Mouse (Mus musculus) forebrain, embryonic 15.5 days (tissue): Measurements from ENCODE around the gene Rag2. TPM values are rescaled to one million over a fixed set of nuclear protein-coding genes. Genes with fewer than 3 reads are reported as not detected.

Experiments used
- ATAC-seq: fragments of 200-750 bp; cut with Nextera tagmentation; replicated peaks from 2 replicates; pipeline ENCODE4 v1.8.0; 2017; ENCODE audit warnings: mild to moderate bottlenecking, moderate TSS enrichment, moderate library complexity
- H3K27ac ChIP-seq: fragments of 300-500 bp; sonication (generic); replicated peaks from 2 replicates; pipeline ENCODE4 v1.5.1; 2015; ENCODE audit warnings: mild to moderate bottlenecking, inconsistent platforms
- H3K27me3 ChIP-seq: fragments of 300-500 bp; sonication (generic); 2 replicates; pipeline ENCODE4 v1.6.1; 2015; ENCODE audit warnings: inconsistent platforms
- H3K36me3 ChIP-seq: fragments of 300-500 bp; sonication (generic); 2 replicates; pipeline ENCODE4 v1.6.1; 2015; ENCODE audit warnings: mild to moderate bottlenecking, inconsistent platforms
- H3K4me1 ChIP-seq: fragments of 300-500 bp; sonication (generic); 2 replicates; pipeline ENCODE4 v1.6.1; 2015; ENCODE audit warnings: inconsistent platforms
- H3K4me2 ChIP-seq: fragments of 300-500 bp; sonication (generic); replicated peaks from 2 replicates; pipeline ENCODE4 v1.6.1; 2015; ENCODE audit warnings: mild to moderate bottlenecking, inconsistent platforms
- H3K4me3 ChIP-seq: fragments of 300-500 bp; sonication (generic); 2 replicates; pipeline ENCODE4 v1.5.1; 2015; ENCODE audit warnings: mild to moderate bottlenecking, inconsistent platforms
- H3K9ac ChIP-seq: fragments of 300-500 bp; sonication (generic); replicated peaks from 2 replicates; pipeline ENCODE4 v1.6.1; 2015; ENCODE audit warnings: mild to moderate bottlenecking, inconsistent platforms
- H3K9me3 ChIP-seq: fragments of 300-500 bp; sonication (generic); 2 replicates; pipeline ENCODE4 v1.6.1; 2016; ENCODE audit warnings: inconsistent platforms
- WGBS: fragments of 180-500 bp; shearing (Covaris S2); methylation state at CpG from one replicate; pipeline ENCODE4 v1.1.7; 2015; ENCODE audit warnings: mixed read lengths; 5-methylcytosine and 5-hydroxymethylcytosine counted together
- polyA plus RNA-seq: library from polyadenylated mRNA; unstranded; fragments of >200 nt; fragmentation: Nextera tagmentation; extraction: Ambion mirVana; gene quantifications from 2 replicates; pipeline ENCODE4 v1.2.1, GENCODE M21; 2015

Rag2 gene
- polyA plus RNA-seq, 1 experiment from 2014 or later, result not detected

GRCm38 (mm10) chr2:101638979-101639839 is 14.7 kb downstream of the Rag2 start:
- no peaks in the 10 kb centered on the region for H3K36me3 ChIP-seq
- H3K4me2 ChIP-seq, result no peak overlapping the region
- no peaks in the 10 kb centered on the region for H3K27me3 ChIP-seq
- H3K4me1 ChIP-seq, result 0 out of 2 replicates have a peak, but pooled peaks cover 6% of the 10 kb centered on the region
- WGBS, result 61% methylated on average over 7 of the region's 7 CpGs
- H3K4me3 ChIP-seq, result no peak overlapping the region
- H3K9ac ChIP-seq, result no peak overlapping the region
- peak; percentile 53; the same call in 1 of the 2 replicates for ATAC-seq
- no peaks in the 10 kb centered on the region for H3K9me3 ChIP-seq
- no peak overlapping the region for H3K27ac ChIP-seq

- Histone ChIP-seq H3K4me1 (0 out of 2 replicates have a peak, but pooled peaks cover 6% of the 10 kb centered on the region), H3K27ac (no peak overlapping the region)
These were observed 15.4 kb downstream of the Rag2 start for GRCm38 (mm10) chr2:101639840-101640350.

GRCm38 (mm10) chr2:101645841-101646240 is 21.3 kb downstream of the Rag2 start:
- Histone ChIP-seq H3K27me3 (no peaks in the 10 kb centered on the region), H3K4me1 (0 out of 2 replicates have a peak, but pooled peaks cover 3% of the 10 kb centered on the region), H3K9me3 (no peaks in the 10 kb centered on the region), H3K9ac (no peak overlapping the region), H3K4me3 (no peak overlapping the region), H3K4me2 (no peak overlapping the region), H3K27ac (no peak overlapping the region), H3K36me3 (no peaks in the 10 kb centered on the region)
- ATAC-seq, result no peak
- 89% methylated on average over 1 of the region's 1 CpGs for WGBS

More at GRCm38 (mm10) chr2:101639840-101640350, 15.4 kb downstream of the Rag2 start:
- peak; percentile 70; the same call in 1 of the 2 replicates for ATAC-seq
- Histone ChIP-seq H3K9me3 (no peaks in the 10 kb centered on the region), H3K4me3 (no peak overlapping the region), H3K27me3 (no peaks in the 10 kb centered on the region), H3K4me2 (no peak overlapping the region), H3K36me3 (no peaks in the 10 kb centered on the region), H3K9ac (no peak overlapping the region)
- WGBS, result 55% methylated on average over 3 of the region's 3 CpGs

GRCm38 (mm10) chr2:101648361-101648760 is 23.8 kb downstream of the Rag2 start:
- no peak overlapping the region for H3K9ac ChIP-seq
- H3K9me3 ChIP-seq, result no peaks in the 10 kb centered on the region
- no peaks in the 10 kb centered on the region for H3K36me3 ChIP-seq
- no peak overlapping the region for H3K4me3 ChIP-seq
- H3K27ac ChIP-seq, result no peak overlapping the region
- H3K4me1 ChIP-seq, result peaks cover 12% of the 10 kb centered on the region; the same call in 1 of the 2 replicates
- 64% methylated on average over 2 of the region's 2 CpGs for WGBS
- ATAC-seq, result no peak
- H3K27me3 ChIP-seq, result no peaks in the 10 kb centered on the region
- H3K4me2 ChIP-seq, result no peak overlapping the region

- H3K4me2 ChIP-seq, result no peak within 1 kb of the TSS
- H3K9ac ChIP-seq, result no peak within 1 kb of the TSS
- H3K36me3 ChIP-seq, result no peaks in the 10 kb centered on the region
- H3K4me3 ChIP-seq, result no peak within 1 kb of the TSS
- H3K9me3 ChIP-seq, result no peaks in the 10 kb centered on the region
- no peak within 1 kb of the TSS for H3K27ac ChIP-seq
- H3K4me1 ChIP-seq, result peaks cover 12% of the 10 kb centered on the region; the same call in 1 of the 2 replicates
- ATAC-seq, result no peak
- 38% methylated on average over 8 of the region's 8 CpGs for WGBS
- H3K27me3 ChIP-seq, result no peaks in the 10 kb centered on the region
These were observed 24.7 kb downstream of the Rag2 start, which contains the start of the genes Rag1 and B230118H07Rik for GRCm38 (mm10) chr2:101649114-101649671. Rag1 (minus strand) TSS chr2:101649501. B230118H07Rik (minus strand) TSS chr2:101649532.

- no peaks in the 10 kb centered on the region for H3K9me3 ChIP-seq
- H3K9ac ChIP-seq, result no peak overlapping the region
- H3K4me3 ChIP-seq, result no peak overlapping the region
- ATAC-seq, result no peak
- no peaks in the 10 kb centered on the region for H3K27me3 ChIP-seq
- no peak overlapping the region for H3K27ac ChIP-seq
- WGBS, result 76% methylated on average over 1 of the region's 1 CpGs
- H3K36me3 ChIP-seq, result no peaks in the 10 kb centered on the region
- peaks cover 12% of the 10 kb centered on the region; the same call in 1 of the 2 replicates for H3K4me1 ChIP-seq
- no peak overlapping the region for H3K4me2 ChIP-seq
These were observed 25.9 kb downstream of the Rag2 start for GRCm38 (mm10) chr2:101650446-101650845.

- H3K9ac ChIP-seq, result peak overlapping the region; percentile 24
- H3K4me3 ChIP-seq, result peak overlapping the region; percentile 33
- ATAC-seq, result peak; percentile 82
- H3K9me3 ChIP-seq, result no peaks in the 10 kb centered on the region
- H3K4me1 ChIP-seq, result peaks cover 12% of the 10 kb centered on the region; the same call in 1 of the 2 replicates
- peak overlapping the region; percentile 59 for H3K4me2 ChIP-seq
- H3K27ac ChIP-seq, result no peak overlapping the region
- no peaks in the 10 kb centered on the region for H3K36me3 ChIP-seq
- 29% methylated on average over 14 of the region's 14 CpGs for WGBS
- no peaks in the 10 kb centered on the region for H3K27me3 ChIP-seq
These were observed 27.8 kb downstream of the Rag2 start for GRCm38 (mm10) chr2:101652204-101652920.

- H3K9ac ChIP-seq, result peak overlapping the region; percentile 24
- peak; percentile 88 for ATAC-seq
- peaks cover 12% of the 10 kb centered on the region; the same call in 1 of the 2 replicates for H3K4me1 ChIP-seq
- WGBS, result 17% methylated on average over 14 of the region's 14 CpGs
- H3K27me3 ChIP-seq, result no peaks in the 10 kb centered on the region
- no peak overlapping the region for H3K27ac ChIP-seq
- peak overlapping the region; percentile 33 for H3K4me3 ChIP-seq
- peak overlapping the region; percentile 59 for H3K4me2 ChIP-seq
- H3K9me3 ChIP-seq, result no peaks in the 10 kb centered on the region
- H3K36me3 ChIP-seq, result no peaks in the 10 kb centered on the region
These were observed 28.5 kb downstream of the Rag2 start for GRCm38 (mm10) chr2:101652921-101653597.

GRCm38 (mm10) chr2:101660536-101660935 is 36.0 kb downstream of the Rag2 start:
- ATAC-seq, result no peak
- H3K4me2 ChIP-seq, result no peak overlapping the region
- H3K9me3 ChIP-seq, result no peaks in the 10 kb centered on the region
- H3K4me3 ChIP-seq, result no peak overlapping the region
- H3K36me3 ChIP-seq, result no peaks in the 10 kb centered on the region
- no peaks in the 10 kb centered on the region for H3K27me3 ChIP-seq
- 83% methylated on average over 2 of the region's 2 CpGs for WGBS
- no peak overlapping the region for H3K27ac ChIP-seq
- no peak overlapping the region for H3K9ac ChIP-seq
- H3K4me1 ChIP-seq, result peaks cover 4% of the 10 kb centered on the region

- ATAC-seq, result peak; percentile 94
These were observed 40.7 kb downstream of the Rag2 start for GRCm38 (mm10) chr2:101665058-101665702.

GRCm38 (mm10) chr2:101665703-101666092 is 41.2 kb downstream of the Rag2 start:
- Histone ChIP-seq H3K27me3 (no peaks in the 10 kb centered on the region), H3K36me3 (no peaks in the 10 kb centered on the region), H3K9ac (no peak overlapping the region), H3K4me2 (no peak overlapping the region), H3K27ac (no peak overlapping the region), H3K4me1 (peaks cover 7% of the 10 kb centered on the region), H3K9me3 (no peaks in the 10 kb centered on the region), H3K4me3 (no peak overlapping the region)
- WGBS, result 66% methylated on average over 3 of the region's 3 CpGs
- ATAC-seq, result peak; percentile 72

More at GRCm38 (mm10) chr2:101665058-101665702, 40.7 kb downstream of the Rag2 start:
- no peak overlapping the region for H3K27ac ChIP-seq
- no peak overlapping the region for H3K9ac ChIP-seq
- H3K27me3 ChIP-seq, result no peaks in the 10 kb centered on the region
- no peaks in the 10 kb centered on the region for H3K9me3 ChIP-seq
- H3K4me2 ChIP-seq, result no peak overlapping the region
- peaks cover 7% of the 10 kb centered on the region for H3K4me1 ChIP-seq
- WGBS, result 21% methylated on average over 9 of the region's 9 CpGs
- no peaks in the 10 kb centered on the region for H3K36me3 ChIP-seq
- no peak overlapping the region for H3K4me3 ChIP-seq
